Mouse (Mus musculus): ENCODE measurements around the gene Fbxl2. TPM values are rescaled to one million over a fixed set of nuclear protein-coding genes. Genes with fewer than 3 reads are reported as not detected.
"Not testable (repeated sequence)": the region's sequence is repeated elsewhere in the genome, so short reads cannot be mapped to it uniquely, and the experiment has no call there.

Gene Fbxl2
- 1 to 10 TPM in 1 of 2 experiments, under 1 TPM in 1; 0.43 to 1.0 TPM for total RNA-seq (2021)

DNA sequence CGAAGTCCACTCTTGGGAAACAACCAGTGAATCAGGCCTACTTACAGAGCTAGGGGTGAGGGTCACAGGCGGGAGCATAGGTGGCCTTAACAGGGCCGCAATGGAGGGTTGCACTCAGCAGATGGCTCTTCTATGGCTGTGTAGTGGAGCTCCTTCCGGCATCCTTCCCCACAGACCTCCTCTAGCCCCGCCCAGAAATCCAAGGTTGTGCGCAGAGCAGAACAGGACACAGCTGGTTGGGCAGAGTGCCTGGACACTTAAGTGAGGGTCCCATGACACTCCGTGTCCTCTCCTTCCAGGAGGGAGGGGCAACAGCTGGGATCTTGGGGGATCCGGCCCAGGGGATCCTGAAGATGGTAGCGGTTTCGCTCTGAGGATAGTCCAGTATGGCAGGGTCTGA lies at the start of gene Fbxl2:
TSS of gene Fbxl2 (minus strand) at position 164 of the 400 bp plus-strand sequence.
- DNase-seq, result no peak
- intact Hi-C loops (cut with DNase I), result no loop called here

DNA sequence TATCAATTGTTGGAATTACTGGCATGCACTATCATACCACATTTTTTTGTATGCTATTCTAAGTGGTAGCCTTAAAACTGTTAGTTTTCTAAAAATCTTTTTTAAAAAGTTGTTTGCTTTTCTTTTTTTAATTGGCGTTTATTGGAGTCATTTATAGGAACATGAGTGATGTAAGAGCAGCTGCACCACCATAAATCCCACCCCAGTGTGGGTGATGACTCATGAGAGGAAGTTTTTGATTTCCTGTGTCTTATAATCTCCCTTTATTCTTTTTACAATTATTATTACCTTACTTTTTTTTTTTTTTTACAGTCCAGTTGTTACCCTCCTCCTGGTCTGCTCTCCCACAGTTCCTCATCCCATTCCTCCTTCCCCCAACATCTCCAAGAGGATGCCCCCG lies 48.9 kb upstream of the Fbxl2 start:
- no peak for DNase-seq
- intact Hi-C loops (cut with DNase I), result no loop called here

DNA sequence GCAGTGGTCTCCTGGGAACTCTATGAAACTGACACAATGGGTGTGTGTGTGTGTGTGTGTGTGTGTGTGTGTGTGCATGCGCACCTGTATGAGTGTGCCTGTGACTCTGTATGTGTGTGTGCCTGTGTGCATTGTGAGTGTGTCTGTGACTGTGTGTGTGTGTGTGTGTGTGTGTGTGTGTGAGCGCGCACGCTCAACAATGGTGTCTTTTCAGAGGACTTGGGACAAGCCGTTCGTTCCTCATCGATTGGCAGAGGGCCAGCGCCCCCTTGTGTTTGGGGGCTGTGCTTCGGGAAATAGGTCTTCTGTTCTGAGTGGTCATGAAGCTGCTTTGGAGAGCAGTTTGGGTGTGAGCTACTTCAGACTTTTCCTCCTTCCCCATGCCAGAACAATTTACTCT lies 46.2 kb upstream of the Fbxl2 start:
- DNase-seq; intact Hi-C loops (cut with DNase I): not testable (repeated sequence)

DNA sequence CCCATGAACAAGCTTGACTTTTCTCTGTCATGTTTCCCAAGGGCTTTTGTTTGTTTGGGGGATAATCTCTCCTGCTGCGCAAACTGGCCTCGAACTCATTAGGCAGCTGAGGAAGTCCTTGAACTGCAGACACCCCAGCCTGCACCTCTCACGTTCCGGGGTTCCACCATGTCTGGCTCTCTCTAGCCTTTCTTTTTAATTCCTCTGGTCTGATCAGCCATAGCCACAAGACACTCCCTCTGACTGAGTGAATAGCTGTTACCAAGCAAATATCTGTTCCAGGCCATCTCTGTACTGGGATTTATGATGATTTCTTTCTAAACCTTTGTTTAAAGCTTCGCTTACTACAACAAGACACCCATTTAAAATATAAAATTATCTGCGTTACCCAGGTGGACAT lies 42.9 kb upstream of the Fbxl2 start:
- DNase-seq; intact Hi-C loops (cut with DNase I): not testable (repeated sequence)

DNA sequence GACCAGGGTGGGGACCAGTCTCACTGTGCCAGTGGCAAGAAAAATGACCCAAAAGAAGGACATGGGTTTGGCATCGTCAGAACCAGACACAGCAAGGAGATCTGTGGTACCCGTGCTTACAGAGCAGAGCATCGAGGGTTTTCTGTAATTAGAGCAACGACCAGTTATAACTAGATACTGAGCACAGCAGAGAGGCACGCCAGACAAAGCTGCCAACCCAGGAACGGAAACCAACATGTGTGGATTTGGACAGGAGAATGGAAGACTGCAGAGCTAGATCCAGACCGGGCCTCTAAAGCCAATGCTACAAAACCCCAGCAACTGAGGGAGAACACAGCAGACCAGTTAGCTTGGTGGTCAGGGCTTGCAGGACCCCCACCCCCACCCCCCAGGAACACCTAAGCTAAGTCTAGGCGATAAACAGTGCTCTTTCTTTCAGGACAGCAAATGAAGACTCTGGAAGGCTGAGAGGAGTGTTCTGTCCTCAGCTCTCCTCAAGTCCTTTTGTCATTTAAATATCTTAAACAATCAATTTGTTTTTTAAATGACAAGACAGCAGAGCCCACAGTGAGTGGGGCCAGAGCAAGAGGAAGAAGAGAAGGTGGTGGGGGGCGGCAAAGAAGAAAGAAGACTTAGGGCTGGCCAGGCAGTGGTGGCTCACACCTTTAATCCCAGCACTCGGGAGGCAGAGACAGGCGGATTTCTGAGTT lies 41.3 kb upstream of the Fbxl2 start:
- no peak for DNase-seq
- intact Hi-C loops (cut with DNase I), result no loop called here

DNA sequence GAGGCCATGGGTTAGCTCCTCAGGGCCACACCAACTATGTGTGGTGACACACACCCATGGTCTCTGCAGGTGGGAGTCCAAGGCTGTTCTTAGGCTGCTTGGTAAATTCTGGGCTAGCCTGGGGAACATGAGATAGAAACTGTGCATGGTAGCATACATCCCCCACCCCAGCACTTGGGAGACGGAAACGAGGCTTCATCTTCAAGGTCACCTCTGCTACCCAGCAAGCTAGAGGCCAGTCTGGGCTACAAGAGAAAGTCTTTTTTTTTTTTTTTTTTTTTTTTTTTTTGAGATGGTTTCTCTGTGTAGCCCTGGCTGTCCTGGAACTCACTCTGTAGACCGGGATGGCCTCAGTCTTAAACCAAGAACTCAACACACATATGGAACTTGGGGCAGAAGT lies 40.4 kb upstream of the Fbxl2 start:
- no peak for DNase-seq
- intact Hi-C loops (cut with DNase I), result no loop called here

DNA sequence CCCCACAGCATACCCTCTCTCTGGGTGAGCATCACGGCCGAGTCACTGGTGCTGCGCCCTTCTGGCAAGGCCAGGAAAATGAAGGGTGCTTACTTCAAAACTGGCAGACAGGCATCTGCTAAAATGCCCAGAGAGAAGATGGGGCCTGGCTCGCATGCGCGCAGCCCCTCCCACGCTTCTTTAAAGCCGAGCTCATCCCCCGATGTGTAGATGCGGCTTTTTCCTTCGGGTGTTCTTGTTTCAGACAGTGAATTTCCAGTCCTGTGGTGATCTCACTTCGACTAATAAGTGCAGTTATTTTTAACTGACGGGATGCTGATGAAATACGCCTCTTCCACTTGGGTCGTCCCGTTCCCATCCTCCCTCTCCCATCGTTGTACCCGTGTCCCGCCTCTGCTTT lies 27.7 kb upstream of the Fbxl2 start:
- DNase-seq, result no peak
- intact Hi-C loops (cut with DNase I), result no loop called here

DNA sequence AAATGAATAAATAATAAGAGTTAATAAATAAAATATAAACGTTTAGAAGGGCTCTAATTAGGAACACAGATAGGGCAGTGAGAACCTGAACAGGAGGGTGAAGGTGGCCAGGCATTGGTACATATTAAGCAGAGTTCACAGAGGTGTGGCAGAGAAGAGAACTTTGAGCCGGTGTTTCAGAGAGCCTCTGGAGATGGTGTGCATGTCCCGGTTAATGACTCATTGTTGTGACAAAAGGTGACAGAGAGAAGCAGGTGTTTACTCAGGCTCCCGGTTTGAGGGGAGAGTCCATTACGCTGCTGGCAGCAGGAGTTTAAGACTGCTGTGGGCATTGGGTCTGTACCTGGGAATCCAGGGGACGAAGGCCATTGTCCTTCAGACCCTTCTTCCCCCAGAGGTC lies 23.4 kb upstream of the Fbxl2 start:
- intact Hi-C loops (cut with DNase I), result no loop called here
- DNase-seq, result no peak

DNA sequence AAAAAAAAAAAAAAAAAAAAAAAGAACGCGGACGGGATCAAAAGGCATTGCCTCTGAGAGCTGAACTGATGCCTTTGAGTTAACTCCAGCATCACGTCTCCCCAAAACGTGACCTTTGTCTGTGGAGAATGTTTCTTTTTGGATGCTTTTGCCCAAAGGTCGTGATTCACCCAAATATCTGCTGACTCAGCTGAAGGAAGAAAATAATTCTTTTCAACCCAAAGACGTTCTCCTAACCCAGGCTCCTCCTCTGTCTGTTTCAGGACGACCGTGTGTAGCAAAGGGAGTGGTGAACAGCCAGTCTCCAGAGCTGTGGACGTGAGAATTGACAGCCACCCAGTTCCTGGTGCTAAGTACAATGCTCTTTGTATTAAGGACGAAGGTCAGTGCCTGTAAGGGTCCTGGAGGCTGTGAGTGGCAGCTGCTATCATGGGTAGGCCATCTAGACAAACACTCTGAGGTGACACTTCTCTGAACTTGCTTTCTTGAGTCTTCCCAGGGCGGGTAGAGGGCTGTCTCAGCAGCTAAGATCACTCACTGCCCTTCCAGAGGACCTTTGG lies 22.6 kb upstream of the Fbxl2 start:
- intact Hi-C loops (cut with DNase I), result no loop called here
- no peak for DNase-seq

DNA sequence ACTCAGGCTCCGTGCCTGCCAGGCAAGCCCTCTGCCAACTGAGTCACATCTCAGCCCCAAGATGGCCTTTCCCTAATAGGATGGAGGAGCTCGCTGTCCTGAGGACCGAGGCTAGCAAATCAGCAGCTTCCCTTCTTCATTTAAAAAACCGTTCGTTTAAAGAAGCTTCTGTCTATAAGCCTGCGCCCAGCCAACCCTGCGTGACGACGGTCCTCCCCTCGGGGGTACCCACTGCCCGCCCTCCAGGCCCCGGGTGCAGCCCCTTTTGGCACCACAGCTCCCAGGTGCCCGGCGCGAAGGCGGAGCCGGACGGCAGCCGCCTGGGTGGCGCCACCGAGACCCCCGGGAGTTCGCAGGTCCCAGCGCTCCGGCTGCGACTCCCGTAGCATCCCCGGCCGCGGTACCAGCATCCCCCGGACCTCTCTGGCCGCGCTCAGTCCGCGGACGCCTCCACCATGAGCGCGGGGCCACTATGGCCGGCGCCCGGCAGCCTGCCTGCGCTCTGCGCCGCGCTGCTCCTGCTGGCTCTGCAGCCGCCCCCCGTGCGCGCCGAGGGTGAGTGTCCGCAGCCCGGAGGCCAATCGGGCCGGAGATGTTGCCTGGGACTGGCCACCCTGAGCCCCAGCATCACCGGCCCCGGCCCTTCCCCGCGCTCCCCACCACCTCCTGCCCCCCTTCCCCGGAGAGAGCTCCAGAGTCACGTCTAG lies 11.3 kb upstream of the Fbxl2 start, which contains the start of gene Susd5:
TSS of gene Susd5 (plus strand) at position 51 of the 707 bp plus-strand sequence.
- intact Hi-C loops (cut with DNase I), result no loop called here
- DNase-seq, result no peak

DNA sequence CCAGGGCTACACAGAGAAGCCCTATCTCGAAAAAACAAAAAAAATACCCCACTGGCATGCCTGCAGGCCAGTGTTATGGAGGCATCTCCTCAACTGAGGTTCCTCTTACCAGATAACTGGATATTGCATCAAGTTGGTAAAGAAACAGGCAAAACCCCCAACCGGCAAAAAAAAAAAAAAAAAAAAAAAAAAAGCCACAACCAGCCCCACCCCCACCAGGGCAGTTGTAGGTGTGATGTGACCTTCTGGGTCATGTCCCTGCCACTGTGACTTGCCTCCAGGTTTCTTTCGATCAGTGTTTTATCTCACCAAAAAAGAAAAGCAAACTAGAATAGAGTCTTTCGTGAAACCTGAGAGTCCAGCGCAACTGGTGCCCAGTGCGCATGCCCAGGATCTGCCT lies 6.9 kb upstream of the Fbxl2 start:
- intact Hi-C loops (cut with DNase I), result no loop called here
- no peak for DNase-seq

DNA sequence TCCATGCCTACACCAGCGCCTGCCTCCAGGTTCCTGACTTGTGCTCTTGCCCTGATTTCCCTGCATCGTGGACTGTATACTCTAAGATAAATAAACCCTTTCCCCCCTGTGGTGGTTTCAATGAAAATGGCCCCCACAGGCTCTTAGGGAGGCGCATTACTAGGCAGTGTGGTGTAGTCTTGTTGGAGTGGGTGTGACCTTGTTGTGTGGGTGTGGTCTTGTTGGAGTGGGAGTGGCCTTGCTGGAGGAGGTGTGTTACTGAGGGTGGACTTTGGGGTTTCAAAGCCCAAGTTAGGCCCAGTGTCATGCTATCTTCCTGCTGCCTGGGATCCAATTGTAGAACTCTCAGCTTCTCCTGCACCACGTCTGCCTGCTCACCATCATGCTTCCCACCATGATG lies 6.0 kb upstream of the Fbxl2 start:
- no peak for DNase-seq
- intact Hi-C loops (cut with DNase I), result no loop called here

DNA sequence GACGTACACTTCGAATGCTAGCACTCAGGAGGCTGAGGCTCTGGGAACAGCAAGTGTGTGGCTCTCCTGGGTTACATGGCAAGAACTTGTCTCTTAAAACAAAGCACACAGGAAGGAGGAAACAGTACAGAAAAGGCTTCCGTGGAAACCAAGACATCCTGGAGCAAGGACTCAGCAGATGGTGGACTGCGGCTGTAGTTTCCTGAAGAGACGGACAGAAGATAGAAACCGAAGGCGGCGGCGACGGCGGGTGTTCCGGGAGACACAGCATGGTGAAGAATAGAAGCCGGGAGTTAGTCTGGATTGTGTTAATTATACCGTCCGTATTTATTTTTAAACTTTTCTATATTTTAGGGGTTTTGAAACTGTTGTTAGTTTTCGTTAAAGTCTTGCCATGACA lies 4.8 kb upstream of the Fbxl2 start:
- DNase-seq, result no peak
- intact Hi-C loops (cut with DNase I), result no loop called here

DNA sequence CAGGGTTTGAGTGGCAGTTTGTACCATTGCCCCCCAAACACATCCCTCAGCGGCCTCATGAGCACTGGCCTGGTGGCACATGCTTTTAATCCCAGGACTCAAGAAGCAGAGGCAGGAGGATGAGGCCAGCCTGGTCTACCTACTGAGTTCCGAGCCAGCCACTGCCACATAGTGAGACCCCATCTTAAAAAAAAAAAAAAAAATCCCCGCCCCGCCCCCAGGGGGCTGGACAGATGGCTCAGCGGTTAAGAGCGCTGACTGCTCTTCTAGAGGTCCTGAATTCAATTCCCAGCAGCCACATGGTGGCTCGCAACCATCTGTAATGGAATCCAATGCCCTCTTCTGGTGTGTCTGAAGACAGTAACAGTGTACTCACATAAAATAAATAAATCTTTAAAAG lies 4.1 kb upstream of the Fbxl2 start:
- no peak for DNase-seq
- intact Hi-C loops (cut with DNase I), result no loop called here

DNA sequence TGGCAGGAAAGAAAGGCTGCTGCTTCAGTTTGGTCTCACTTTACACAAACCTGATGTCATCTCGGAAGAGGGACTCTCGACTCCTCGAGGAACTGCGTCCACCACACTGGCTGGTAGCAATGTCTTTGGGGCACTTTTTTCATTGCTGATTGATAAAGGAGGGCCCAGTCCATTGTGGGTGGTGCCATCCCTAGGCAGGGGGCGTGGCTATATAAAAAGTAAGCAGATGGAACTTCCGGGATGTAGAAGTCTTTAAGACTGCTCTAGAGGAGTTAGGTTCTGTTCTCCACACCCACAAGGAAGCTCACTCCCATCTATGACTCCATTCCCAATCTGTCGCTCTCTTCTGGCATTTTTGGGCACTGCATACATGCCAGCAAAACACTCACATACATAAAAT lies 685 bp upstream of the Fbxl2 start:
- intact Hi-C loops (cut with DNase I), result no loop called here
- no peak for DNase-seq

DNA sequence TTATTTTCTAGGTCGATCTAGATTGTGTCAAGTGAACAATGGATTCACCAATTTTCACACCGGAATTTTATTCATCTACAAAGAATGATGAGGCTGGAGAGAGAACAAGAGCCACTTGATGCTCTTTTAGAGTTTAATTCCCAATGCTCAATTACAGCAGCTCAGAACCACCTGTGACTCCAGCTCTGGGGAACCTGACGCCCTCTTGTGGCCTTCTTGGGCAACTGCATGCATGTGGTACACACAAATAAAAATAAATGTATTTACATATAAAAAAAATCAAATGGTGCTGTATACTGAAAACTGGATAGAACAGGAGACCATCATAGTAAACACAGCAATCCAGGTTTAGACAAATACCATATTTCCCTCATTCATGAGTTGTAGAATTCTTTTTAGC lies 1.5 kb downstream of the Fbxl2 start:
- DNase-seq, result no peak
- intact Hi-C loops (cut with DNase I), result no loop called here

DNA sequence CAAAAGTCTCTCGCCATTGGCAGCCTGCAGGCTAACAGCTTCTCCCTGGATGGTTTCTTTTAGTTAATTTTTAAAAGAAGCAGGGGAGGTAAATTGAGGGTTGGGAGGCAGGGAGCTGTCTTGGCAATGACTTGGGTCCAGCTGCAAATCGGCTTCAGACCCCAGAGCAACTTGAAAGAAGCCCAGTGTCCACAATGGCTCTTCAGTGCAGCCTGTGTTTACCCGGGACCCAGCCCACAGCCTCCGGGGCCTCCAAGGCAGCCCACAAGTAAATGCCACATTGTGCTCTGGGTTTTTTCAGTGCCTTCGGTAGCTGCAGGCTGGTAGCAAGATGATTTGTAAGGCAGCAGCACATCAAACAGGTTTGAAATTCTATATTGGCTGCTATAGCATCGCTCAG lies 3.5 kb downstream of the Fbxl2 start:
- DNase-seq, result no peak
- intact Hi-C loops (cut with DNase I), result no loop called here

DNA sequence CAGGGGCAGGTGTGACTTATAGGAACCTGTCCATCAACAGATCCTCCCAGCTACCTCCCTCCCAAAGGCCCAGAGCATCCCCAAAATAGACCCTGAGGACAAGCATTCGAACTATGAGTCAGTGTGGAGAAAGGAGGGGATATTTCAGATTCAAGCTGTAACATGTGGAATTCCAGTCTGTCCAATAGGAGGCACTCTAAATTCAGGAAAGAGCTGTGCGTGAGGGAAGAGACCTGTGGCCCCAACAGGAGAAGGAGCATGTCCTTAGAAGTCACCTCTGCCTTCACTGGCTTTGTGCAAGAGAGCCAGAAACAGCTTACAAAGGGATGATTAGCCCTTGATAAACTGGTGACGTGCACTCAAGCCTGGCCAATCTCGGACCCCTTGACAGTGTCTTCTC lies 5.0 kb downstream of the Fbxl2 start:
- no peak for DNase-seq
- intact Hi-C loops (cut with DNase I), result no loop called here

DNA sequence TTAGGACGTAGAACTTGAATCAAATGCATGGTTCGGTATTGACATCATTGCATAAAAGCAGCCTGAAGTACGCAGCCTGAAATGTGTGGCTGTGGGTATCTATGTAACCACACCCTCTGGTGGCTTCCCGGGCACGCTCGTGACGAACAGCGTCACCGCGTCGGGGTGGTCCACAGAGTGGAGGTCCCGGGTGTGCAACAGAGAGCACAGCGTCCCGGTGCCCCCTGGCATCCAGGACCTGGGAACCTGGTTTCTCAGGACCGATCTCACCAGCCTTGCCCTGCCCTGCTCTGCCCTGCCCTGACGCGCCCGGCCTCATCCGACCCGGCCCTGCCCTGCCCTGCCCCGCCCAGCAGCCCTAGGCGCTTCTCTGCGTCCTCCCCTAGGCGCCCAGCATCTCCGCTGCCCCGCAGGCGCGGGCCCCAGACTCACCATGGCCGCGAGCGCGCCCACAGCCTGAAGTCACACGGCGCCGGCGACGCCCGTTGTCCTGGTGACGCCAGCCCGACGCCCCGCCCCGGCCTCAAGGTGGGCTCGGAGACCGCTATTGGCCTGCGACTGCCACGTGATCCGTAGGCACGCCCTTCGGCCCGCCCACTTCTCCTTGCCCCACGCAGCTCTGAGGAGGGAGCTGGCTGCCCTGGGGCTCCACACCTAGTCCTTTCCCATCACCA lies 19.6 kb downstream of the Fbxl2 start:
- intact Hi-C loops (cut with DNase I), result no loop called here

DNA sequence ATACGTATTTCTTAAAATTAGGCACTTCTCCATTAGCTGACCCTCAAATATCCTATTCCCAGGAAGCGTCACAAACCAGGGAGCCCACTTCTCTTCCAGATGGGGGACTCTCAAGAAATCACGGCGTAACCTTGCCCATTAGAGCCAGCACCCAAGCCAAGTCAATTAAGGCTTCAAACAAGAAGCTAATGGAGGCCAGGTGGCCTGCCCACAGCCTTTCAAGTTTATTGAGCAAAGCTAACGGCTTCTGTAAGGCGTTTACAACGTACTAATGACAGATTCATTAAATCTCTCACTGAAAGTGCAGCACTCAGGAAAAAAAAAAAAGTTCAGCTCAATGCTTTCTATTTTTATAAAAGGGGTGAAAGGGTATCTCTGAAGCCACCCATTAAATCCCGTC lies 20.1 kb downstream of the Fbxl2 start:
- no peak for DNase-seq
- intact Hi-C loops (cut with DNase I), result no loop called here

More for the DNA sequence above, 19.6 kb downstream of the Fbxl2 start:
- DNase-seq, result peak; percentile 18 to 20

DNA sequence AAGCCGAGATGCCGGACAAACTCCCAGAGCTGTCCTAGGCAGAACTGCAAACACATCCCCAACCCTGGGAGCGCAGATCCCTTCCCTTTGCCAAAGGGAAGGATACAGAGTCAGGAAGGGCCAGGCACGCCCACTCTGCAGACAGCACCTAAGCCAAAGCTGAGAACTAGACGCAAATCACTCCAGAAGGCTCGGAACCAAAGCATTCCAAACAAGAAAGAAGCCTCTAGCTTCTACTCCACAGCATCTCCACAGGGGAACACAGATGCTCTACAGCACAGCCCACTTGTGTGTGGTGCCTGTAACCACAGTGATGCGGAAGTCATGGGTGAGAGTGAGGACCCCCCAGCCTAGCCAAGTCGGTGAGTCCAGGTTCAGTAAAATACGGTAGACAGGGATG lies 20.8 kb downstream of the Fbxl2 start:
- intact Hi-C loops (cut with DNase I), result no loop called here
- no peak for DNase-seq

DNA sequence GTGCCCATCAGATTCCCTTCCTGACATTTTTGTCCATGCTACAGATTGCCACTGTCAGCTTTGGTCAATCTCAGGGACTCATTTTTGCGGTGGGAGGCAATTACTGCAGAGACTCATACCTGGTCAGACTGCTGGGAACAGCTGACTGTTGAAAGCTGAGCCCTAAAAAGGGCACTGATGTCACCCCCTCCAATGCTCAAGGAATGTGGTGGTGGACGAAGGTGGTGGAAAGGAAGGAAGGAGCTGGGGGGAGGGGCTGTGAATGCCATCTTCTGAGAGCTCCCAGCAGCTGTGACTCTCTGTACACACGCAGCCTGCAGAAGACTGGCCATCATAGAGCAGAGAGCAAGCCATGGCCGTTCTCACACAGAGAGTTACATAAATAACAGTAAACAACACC lies 23.9 kb downstream of the Fbxl2 start:
- DNase-seq, result no peak
- intact Hi-C loops (cut with DNase I), result no loop called here

All from heart, postnatal 36 days (tissue).